Mouse (Mus musculus): ENCODE results near the gene Zbtb34. TPM values are rescaled to one million over a fixed set of nuclear protein-coding genes. Genes with fewer than 3 reads are reported as not detected.

The Zbtb34 gene
- polyA plus RNA-seq, 1 experiment from 2014 or later: 7.4 TPM

DNA sequence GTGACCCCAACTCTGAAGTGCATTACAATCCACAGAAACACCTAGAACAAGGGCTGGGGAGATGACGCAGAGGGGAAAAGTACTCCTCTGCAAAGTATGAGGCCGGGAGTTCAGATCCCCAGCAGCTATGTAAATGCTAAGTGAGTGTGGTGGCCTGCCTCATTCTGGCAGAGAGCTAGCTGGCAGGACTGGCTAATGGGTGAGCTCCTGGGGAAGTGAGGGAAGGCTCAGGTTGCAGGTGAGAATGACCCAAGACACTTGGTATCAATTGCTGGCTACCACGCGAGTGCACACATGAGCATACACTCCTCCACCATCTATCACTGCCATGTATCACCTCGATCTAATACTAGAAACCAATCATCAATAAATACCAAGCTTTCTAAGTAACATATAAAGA is 25.1 kb upstream of the Zbtb34 start:
- peaks cover 84% of the 10 kb centered on the region for H3K36me3 ChIP-seq
- no peaks in the 10 kb centered on the region for H3K9me3 ChIP-seq
- ATAC-seq (ENCODE audit: low FRiP score, low read depth): no peak
- no peak overlapping the region for H3K4me2 ChIP-seq (replicated peaks)
- H3K9ac ChIP-seq: no peak overlapping the region
- no peaks in the 10 kb centered on the region for H3K27me3 ChIP-seq
- WGBS: 91% methylated on average over 5 of the region's 5 CpGs
- H3K27ac ChIP-seq: no peak overlapping the region
- H3K4me1 ChIP-seq: no peaks in the 10 kb centered on the region
- no peak overlapping the region for H3K4me3 ChIP-seq

DNA sequence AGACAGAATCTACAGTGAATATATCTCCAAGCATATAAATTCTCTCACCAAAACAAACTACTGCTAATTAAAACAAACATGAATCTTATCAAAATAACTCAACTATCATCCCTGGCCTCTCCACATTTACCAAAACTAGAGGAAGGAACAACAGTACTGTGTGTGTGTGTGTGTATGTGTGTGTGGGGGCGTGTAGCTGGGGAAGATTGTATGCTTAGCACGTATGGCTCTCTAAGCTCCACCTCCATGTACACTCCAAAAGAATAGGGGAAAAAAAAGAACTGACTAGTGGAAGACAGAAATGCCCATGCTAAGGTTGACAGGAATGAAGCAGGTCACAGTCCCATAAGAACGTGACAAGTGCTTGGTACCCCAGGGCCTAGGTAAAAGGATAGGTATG is 24.2 kb upstream of the Zbtb34 start:
- Histone ChIP-seq H3K4me3 (no peak overlapping the region), H3K27ac (no peak overlapping the region), H3K9me3 (no peaks in the 10 kb centered on the region), H3K4me1 (no peaks in the 10 kb centered on the region), H3K27me3 (no peaks in the 10 kb centered on the region), H3K4me2 (replicated peaks) (no peak overlapping the region), H3K9ac (no peak overlapping the region), H3K36me3 (peaks cover 85% of the 10 kb centered on the region)
- 82% methylated on average over 3 of the region's 3 CpGs for WGBS
- ATAC-seq (ENCODE audit: low FRiP score, low read depth): no peak

DNA sequence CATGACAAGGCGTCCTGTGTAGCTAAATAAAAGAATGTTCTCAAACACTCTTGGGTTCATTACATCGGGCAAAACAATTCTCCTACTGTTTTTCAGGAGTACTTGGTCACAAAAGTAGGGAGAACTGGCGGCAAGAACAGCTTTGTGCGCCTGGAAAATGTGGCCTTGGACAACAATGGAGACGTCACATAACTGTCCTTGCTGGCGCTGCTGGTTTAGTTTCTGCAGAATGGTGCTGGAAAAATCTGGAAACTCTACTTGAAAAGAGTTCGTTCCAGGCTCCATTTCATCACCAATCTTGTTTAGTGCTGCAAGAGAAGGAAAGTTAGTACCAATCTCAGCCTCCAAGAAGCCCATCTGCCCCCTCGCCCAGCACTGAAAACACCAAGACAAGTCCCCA is 23.7 kb upstream of the Zbtb34 start:
- Histone ChIP-seq H3K4me1 (0 out of 2 replicates have a peak, but pooled peaks cover 1% of the 10 kb centered on the region), H3K9ac (no peak overlapping the region), H3K36me3 (peaks cover 82% of the 10 kb centered on the region), H3K27ac (no peak overlapping the region), H3K4me3 (no peak overlapping the region), H3K4me2 (replicated peaks) (no peak overlapping the region), H3K27me3 (no peaks in the 10 kb centered on the region), H3K9me3 (no peaks in the 10 kb centered on the region)
- 85% methylated on average over 8 of the region's 8 CpGs for WGBS
- ATAC-seq (ENCODE audit: low FRiP score, low read depth): no peak

DNA sequence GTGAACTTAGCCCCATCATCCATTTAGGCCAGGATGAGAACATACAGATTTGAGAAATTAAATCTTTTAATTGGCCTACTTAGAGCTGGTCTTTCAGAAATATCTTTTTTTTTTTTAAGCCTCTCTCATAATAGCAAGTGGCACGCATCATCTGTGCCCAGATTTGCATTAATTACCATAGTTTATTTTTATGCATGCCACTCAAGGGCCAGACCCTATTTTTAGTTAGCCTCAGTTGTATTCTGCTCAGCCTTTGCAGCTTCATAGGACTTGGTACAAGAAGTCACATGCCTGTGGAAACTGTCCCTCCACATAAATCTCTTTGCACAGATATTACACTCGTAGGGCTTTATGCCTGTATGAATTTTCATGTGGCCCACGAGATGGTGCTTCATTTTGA is 22.4 kb upstream of the Zbtb34 start:
- Histone ChIP-seq H3K9me3 (no peaks in the 10 kb centered on the region), H3K9ac (no peak overlapping the region), H3K4me1 (peaks cover 13% of the 10 kb centered on the region), H3K4me2 (replicated peaks) (no peak overlapping the region), H3K4me3 (no peak overlapping the region), H3K27me3 (no peaks in the 10 kb centered on the region), H3K27ac (no peak overlapping the region), H3K36me3 (peaks cover 83% of the 10 kb centered on the region)
- no peak for ATAC-seq (ENCODE audit: low FRiP score, low read depth)
- WGBS: 95% methylated on average over 3 of the region's 3 CpGs

DNA sequence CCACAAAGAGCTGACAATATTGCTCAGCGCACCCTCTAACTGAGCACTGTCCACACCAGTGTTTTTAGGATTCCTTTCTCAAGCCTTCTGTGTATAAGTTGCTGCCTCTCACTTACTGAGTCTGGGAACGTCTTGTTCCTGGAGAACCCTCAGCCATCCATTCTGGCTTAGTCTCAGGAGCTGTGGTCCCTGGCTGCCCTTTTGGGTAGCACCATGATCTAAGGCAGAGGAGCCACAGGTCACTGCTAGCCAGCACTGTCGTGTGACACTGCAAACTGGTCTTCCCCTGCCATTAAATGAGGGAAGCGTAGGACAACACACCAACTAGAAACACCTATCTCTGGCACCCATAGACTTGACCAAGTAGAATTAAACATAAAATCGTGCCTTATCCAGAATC is 21.6 kb upstream of the Zbtb34 start:
- H3K9me3 ChIP-seq: no peaks in the 10 kb centered on the region
- H3K27me3 ChIP-seq: no peaks in the 10 kb centered on the region
- no peak for ATAC-seq (ENCODE audit: low FRiP score, low read depth)
- H3K4me1 ChIP-seq: peaks cover 20% of the 10 kb centered on the region
- WGBS: 89% methylated on average over 5 of the region's 5 CpGs
- H3K36me3 ChIP-seq: peaks cover 77% of the 10 kb centered on the region
- H3K4me2 ChIP-seq (replicated peaks): no peak overlapping the region
- H3K27ac ChIP-seq: no peak overlapping the region
- H3K4me3 ChIP-seq: no peak overlapping the region
- H3K9ac ChIP-seq: no peak overlapping the region

DNA sequence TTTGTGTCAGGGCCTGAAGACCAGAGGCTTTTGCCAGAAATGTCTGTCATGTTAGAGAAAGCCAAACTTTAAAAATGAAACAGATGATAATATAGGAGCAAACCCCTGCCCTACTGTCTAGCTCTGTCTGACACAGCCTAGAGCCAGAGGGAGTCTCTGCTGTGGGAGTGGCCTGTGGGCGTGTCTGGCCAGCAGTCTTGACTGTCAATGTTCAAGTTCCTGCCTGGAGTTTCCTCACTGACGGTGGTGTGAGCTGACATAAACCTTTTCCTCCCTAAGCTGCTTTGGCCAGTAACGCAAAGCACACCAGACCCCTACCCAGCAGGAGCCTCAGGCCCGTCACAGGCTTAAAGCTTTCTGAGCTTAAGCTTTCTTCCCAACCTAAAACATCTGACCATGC is 21.0 kb upstream of the Zbtb34 start:
- Histone ChIP-seq H3K4me3 (no peak overlapping the region), H3K9me3 (no peaks in the 10 kb centered on the region), H3K36me3 (peaks cover 77% of the 10 kb centered on the region), H3K4me2 (replicated peaks) (no peak overlapping the region), H3K4me1 (peaks cover 20% of the 10 kb centered on the region), H3K27me3 (no peaks in the 10 kb centered on the region), H3K27ac (no peak overlapping the region), H3K9ac (no peak overlapping the region)
- 39% methylated on average over 4 of the region's 4 CpGs for WGBS
- no peak for ATAC-seq (ENCODE audit: low FRiP score, low read depth)

DNA sequence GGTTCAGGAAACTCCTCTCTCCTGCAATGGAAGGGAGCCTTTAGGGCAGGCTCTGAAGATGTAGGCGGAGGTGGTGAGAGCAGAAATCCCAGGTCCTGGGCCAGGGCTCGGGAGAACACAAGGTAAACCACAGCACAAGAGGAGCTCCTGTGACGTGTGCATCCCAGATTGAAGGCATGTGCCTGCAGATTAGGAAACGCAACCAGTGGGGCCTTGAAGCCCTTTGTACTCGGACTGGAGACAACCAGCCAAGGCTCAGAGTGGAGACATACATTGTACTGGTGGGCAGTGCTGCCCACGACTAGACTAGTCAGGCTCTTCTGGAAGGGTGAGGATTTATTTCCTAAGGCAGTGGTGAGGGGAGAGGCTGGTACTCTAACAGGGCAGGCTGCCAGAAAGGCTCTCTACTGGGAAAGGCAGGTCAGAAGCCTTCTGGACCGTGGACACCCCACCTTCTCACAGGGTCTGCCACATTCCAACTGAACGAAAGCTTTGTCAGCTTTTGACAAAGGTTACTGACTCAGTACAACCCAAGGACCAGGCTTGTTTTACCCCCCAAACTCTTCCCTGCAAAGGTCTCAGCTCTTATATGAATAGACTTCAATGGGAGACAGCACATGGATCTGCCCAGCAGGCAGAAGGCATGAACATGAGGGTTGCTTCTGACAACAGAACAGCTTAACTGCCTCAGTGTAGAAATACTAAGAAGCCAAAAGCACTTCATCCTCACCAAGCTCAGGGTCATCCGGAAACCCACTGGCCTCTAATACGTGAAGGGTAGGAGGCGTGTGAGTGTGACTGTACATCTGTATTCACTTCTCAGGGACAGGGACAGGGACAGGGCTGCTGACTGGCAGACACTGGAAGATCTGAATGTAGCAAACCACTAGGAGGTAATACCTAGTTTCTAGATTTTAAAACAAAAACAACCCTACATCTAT is 20.2 kb upstream of the Zbtb34 start:
- no peak overlapping the region for H3K27ac ChIP-seq
- H3K36me3 ChIP-seq: peaks cover 72% of the 10 kb centered on the region
- H3K9me3 ChIP-seq: no peaks in the 10 kb centered on the region
- ATAC-seq (ENCODE audit: low FRiP score, low read depth): no peak
- H3K27me3 ChIP-seq: no peaks in the 10 kb centered on the region
- WGBS: 84% methylated on average over 11 of the region's 11 CpGs
- H3K4me3 ChIP-seq: no peak overlapping the region
- peaks cover 20% of the 10 kb centered on the region for H3K4me1 ChIP-seq
- no peak overlapping the region for H3K9ac ChIP-seq
- no peak overlapping the region for H3K4me2 ChIP-seq (replicated peaks)

DNA sequence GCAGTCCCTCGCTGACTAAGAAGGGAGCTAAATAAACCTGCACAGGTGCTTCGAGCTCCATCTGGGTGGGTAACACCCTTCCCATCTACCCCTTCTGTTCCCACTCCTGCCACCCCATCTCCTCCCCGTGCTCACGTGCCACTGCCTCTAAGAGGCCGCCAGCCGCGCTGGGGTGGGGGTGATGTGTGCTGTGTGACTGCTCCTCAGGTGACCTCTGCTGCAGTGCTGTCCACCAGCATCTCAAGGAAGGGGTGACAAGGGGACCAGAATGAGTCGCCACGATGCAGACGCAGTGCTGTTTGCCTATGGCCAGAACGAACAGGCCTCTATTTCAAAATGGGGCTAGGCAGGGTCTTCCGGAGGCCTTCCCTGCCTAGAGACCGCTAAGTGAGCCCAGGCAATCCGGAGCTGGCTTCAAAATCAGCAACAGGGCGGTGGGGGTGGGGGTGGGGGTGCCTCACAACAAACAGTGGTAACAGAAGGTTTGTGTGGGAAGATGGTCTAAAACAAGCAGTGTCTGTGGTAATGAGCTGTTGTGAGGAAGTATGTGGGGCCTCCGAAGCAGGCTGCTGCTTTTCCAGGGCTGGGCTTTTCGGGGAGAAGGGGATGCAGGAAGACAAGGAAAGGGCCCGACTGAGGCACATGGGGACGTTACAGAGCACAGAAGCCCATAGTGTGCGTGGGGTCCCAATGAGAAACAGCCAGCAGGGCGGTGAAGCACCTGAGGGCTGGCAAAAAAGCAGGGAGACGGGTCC is 18.2 kb upstream of the Zbtb34 start:
- 85% methylated on average over 22 of the region's 22 CpGs for WGBS
- Histone ChIP-seq H3K4me2 (replicated peaks) (no peak overlapping the region), H3K36me3 (peaks cover 52% of the 10 kb centered on the region), H3K27me3 (no peaks in the 10 kb centered on the region), H3K9me3 (no peaks in the 10 kb centered on the region), H3K9ac (no peak overlapping the region), H3K4me1 (peaks cover 27% of the 10 kb centered on the region), H3K4me3 (no peak overlapping the region), H3K27ac (no peak overlapping the region)
- no peak for ATAC-seq (ENCODE audit: low FRiP score, low read depth)

DNA sequence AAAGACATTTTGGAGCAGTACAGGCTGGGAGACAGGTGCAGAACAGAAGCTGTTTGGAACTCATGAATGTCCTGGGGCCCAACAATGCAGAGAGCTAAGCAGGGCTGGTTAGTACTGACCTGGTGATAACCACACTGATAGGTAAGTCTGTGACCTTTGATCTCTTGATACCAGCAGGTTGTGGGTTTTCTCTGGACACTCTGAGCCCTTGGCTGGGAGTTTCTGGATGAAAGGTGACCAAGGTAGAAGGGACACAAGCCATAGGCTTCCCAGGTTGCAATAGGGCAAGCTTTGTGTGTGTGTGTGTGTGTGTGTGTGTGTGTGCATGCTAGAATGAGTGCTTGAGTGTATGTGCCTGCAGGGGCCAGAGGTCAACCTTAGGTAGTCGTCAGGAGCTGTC is 15.7 kb upstream of the Zbtb34 start:
- Histone ChIP-seq H3K36me3 (peaks cover 27% of the 10 kb centered on the region), H3K27ac (no peak overlapping the region), H3K4me1 (peaks cover 27% of the 10 kb centered on the region), H3K4me2 (replicated peaks) (no peak overlapping the region), H3K9ac (no peak overlapping the region), H3K9me3 (no peaks in the 10 kb centered on the region), H3K27me3 (no peaks in the 10 kb centered on the region), H3K4me3 (no peak overlapping the region)
- WGBS: 68% methylated on average over 1 of the region's 1 CpGs
- no peak for ATAC-seq (ENCODE audit: low FRiP score, low read depth)

DNA sequence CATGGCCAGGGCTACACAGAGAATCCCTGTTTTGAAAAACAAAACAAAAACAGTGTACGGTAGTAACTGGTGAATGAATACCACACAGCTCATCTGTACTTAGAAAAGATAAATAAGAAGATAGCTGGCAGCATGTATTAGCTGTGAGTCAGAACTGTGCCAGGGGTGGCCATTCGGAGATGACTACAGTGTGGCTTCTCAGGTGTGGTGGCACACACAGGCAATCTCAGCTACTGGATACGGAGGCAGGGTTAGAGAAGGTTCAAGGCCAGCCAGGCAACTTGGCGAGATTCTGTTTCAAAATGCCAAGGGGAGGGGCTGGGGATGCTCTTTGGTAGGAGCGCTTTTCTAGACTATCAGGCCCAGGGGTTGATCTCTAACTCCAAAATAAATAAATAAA is 14.6 kb upstream of the Zbtb34 start:
- 94% methylated on average over 5 of the region's 5 CpGs for WGBS
- Histone ChIP-seq H3K27me3 (no peaks in the 10 kb centered on the region), H3K27ac (no peak overlapping the region), H3K36me3 (peaks cover 17% of the 10 kb centered on the region), H3K4me3 (no peak overlapping the region), H3K4me2 (replicated peaks) (no peak overlapping the region), H3K9ac (no peak overlapping the region), H3K9me3 (no peaks in the 10 kb centered on the region), H3K4me1 (peaks cover 29% of the 10 kb centered on the region)
- no peak for ATAC-seq (ENCODE audit: low FRiP score, low read depth)

DNA sequence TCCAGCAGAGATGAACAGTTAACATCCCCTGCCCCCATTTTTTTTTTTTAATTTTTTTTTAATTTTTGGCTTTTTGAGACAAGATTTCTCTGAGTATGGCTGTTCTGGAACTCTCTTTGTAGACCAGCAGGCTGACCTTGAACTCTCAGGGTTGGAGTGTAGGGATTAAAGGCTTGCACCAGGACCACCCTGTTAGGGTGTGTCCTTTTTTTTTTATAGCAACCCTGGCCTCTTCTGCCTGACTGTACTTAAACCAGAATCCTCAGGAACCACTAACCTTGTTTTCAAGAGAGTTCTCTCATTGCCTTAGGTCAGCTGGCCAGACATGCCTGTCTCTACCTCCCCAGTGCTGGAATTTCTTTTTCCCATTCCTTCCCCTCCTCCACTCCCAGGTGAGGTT is 13.7 kb upstream of the Zbtb34 start:
- H3K36me3 ChIP-seq: peaks cover 12% of the 10 kb centered on the region
- no peaks in the 10 kb centered on the region for H3K9me3 ChIP-seq
- no peak for ATAC-seq (ENCODE audit: low FRiP score, low read depth)
- no peaks in the 10 kb centered on the region for H3K27me3 ChIP-seq
- peaks cover 30% of the 10 kb centered on the region for H3K4me1 ChIP-seq
- H3K4me2 ChIP-seq (replicated peaks): no peak overlapping the region
- H3K27ac ChIP-seq: no peak overlapping the region
- no peak overlapping the region for H3K9ac ChIP-seq
- no peak overlapping the region for H3K4me3 ChIP-seq

DNA sequence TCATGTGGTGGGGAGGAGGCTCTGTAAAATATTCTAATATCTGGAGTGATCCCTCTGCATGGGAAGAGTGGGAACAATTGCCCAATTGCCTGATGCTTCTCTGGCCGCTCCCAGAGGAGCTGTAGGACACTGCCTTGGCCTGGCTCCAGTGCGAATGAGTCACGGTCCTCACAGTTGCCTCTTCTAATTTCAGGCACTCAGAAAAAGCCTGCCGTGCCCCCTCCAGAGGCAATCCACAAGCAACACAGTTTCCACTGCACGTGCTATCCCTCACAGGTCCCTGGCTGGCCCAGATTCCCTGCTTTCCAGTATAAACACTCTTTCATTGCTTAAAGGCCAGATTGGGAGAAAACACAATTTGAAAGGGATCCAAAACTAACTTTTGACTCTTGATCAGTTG is 13.2 kb upstream of the Zbtb34 start:
- 47% methylated on average over 5 of the region's 5 CpGs for WGBS
- Histone ChIP-seq H3K4me1 (peaks cover 27% of the 10 kb centered on the region), H3K4me3 (no peak overlapping the region), H3K9ac (no peak overlapping the region), H3K9me3 (no peaks in the 10 kb centered on the region), H3K36me3 (peaks cover 7% of the 10 kb centered on the region), H3K27me3 (no peaks in the 10 kb centered on the region), H3K4me2 (replicated peaks) (no peak overlapping the region), H3K27ac (no peak overlapping the region)
- ATAC-seq (ENCODE audit: low FRiP score, low read depth): no peak
